Mouse (Mus musculus): ENCODE results near the gene Man2a2. TPM values are rescaled to one million over a fixed set of nuclear protein-coding genes. Genes with fewer than 3 reads are reported as not detected.
A peak's percentile ranks its signal among the peaks of the same experiment; 100 is the strongest.

The Man2a2 gene
- polyA plus RNA-seq (2016; fragmentation: Nextera tagmentation; extraction: Ambion mirVana): 19.7 and 23.1 TPM in 2 replicates

DNA sequence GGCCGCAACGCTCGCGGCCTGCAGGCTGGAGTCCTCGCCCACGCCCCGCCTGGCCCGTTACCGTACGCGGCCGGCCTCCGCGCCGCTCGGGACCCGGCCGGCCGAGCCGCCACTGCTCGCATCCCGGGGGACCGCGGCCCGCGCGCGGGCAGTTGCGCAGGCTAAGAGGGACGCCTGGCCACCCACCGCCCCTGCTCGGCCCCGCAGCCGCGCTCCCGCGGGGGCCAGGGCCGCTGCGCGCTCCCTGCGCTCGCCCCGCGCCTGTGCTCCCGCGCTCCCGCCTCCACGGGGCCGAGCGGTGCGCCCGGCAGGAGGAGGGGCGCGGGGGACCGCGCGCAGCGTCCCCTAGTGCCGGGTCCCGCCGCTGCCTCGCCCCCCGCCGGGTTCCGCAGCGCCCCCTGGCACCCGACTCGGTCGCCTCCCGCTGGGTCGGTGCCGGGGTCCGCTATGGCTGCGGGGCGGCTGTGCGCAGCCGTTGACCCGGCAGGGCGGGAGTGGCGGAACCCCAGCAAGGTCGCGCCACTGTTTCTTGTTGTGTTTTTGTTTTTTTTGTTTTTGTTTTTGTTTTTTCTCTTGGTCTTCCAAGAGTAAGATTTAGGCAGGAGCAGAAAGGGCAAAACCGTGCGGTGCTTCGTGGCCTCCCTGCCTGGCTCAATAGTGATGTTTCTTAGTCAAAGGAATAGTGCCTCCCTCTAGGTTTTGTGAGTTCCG, at the start of gene Man2a2:
Man2a2 (minus strand) TSS at position 335 of the 711 bp plus-strand sequence.
- H3K4me1 ChIP-seq: peaks cover 25% of the 10 kb centered on the region
- peak within 1 kb of the TSS; percentile 74 for H3K4me3 ChIP-seq
- under 1% methylated on average over 86 of the region's 86 CpGs for WGBS
- H3K9me3 ChIP-seq (replicated peaks): no peaks in the 10 kb centered on the region
- no peaks in the 10 kb centered on the region for H3K27me3 ChIP-seq (ENCODE audit: low read depth, poor library complexity, severe bottlenecking)
- peaks cover 26% of the 10 kb centered on the region for H3K36me3 ChIP-seq
- peak; percentile 82 for DNase-seq (ENCODE audit: low spot score)
- peak within 1 kb of the TSS; percentile 92 for H3K27ac ChIP-seq

DNA sequence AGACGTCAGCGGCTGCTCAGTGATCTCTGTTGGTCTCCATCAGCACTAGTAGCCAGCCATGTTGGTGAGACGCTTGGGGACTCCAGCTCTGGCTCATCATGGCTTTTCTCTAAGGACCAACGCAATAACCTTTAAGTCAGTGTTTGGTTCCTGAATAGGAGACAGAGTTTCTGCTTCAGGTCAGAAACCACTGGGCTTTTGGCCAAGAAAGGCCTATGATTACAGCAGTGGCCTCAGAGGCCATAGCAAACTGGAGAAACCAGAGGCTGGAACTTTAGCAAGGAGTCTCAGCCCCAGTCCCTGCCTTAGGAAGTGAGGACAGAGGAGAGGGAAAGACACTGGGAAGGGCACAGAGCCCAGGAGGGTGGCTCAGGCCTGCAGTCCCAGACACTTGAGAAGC, 49.4 kb upstream of the Man2a2 start:
- Histone ChIP-seq H3K27me3 (ENCODE audit: low read depth, poor library complexity, severe bottlenecking) (no peaks in the 10 kb centered on the region), H3K9me3 (replicated peaks) (no peaks in the 10 kb centered on the region), H3K4me1 (peaks cover 7% of the 10 kb centered on the region), H3K36me3 (no peaks in the 10 kb centered on the region), H3K27ac (no peak overlapping the region), H3K4me3 (no peak overlapping the region)
- 93% methylated on average over 4 of the region's 4 CpGs for WGBS
- no peak for DNase-seq (ENCODE audit: low spot score)

DNA sequence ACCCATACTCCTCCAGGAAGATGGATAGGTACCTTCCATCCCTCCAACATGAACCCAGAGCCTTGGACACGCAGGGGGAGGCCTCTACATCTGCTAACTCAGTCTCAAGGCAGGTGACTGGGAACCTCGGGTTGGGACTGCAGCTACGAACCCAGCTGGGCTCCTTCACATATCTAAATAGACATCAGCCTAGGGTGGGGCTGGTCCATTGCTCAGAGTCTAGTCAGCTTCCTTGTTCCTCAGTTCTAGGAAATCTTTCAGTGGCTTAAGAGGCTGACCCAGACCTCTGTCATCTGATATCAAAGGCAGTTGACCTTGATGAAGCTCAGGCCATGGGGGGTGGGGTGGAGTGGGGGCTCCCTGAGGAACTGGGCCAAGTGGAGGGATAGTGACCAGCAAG, 48.1 kb upstream of the Man2a2 start:
- no peak overlapping the region for H3K4me3 ChIP-seq
- DNase-seq (ENCODE audit: low spot score): no peak
- H3K27me3 ChIP-seq (ENCODE audit: low read depth, poor library complexity, severe bottlenecking): no peaks in the 10 kb centered on the region
- H3K27ac ChIP-seq: no peak overlapping the region
- peaks cover 7% of the 10 kb centered on the region for H3K4me1 ChIP-seq
- H3K36me3 ChIP-seq: no peaks in the 10 kb centered on the region
- H3K9me3 ChIP-seq (replicated peaks): no peaks in the 10 kb centered on the region
- WGBS: 70% methylated on average over 3 of the region's 3 CpGs

DNA sequence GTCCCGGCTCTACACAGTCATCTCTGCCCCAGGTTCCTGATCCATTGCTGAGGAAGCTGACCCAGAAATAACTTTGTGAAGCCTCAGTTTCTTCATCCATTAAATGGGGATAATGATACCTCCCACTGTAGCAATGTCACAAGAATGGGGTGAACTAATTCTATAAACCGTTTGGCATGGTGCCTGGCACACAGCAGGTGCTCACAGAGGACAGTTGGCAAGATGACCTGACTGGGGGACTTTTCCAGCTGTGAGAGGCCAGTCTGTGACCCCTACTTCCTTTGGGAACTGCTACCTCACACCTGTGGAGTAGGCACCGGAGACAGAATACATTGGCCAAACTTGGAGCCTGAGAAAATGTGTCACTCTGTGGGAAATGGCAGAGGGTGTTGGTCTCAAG, 46.9 kb upstream of the Man2a2 start:
- no peak for DNase-seq (ENCODE audit: low spot score)
- no peak overlapping the region for H3K4me3 ChIP-seq
- H3K27ac ChIP-seq: no peak overlapping the region
- no peaks in the 10 kb centered on the region for H3K27me3 ChIP-seq (ENCODE audit: low read depth, poor library complexity, severe bottlenecking)
- WGBS: 84% methylated on average over 3 of the region's 3 CpGs
- H3K36me3 ChIP-seq: no peaks in the 10 kb centered on the region
- H3K4me1 ChIP-seq: peaks cover 7% of the 10 kb centered on the region
- H3K9me3 ChIP-seq (replicated peaks): no peaks in the 10 kb centered on the region

DNA sequence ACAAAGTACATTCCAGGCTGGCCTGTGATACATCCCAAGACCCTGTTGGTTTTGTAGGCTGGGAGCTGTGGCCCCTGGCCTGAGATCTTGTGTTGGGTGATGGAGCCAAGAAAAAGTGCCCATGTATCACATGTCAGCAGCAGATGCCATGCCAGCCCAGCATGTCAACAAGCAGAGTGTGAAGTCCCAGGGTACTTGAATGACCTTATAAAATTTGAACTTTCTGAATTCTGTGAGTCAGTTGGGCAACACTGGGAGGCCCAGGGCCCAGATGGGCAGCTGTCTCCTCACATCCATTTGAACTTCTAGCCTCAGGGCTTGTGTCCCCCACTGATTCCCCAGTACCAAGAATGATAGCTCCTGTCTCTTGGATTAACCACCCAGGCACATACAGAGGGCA, 46.4 kb upstream of the Man2a2 start:
- Histone ChIP-seq H3K27me3 (ENCODE audit: low read depth, poor library complexity, severe bottlenecking) (no peaks in the 10 kb centered on the region), H3K36me3 (no peaks in the 10 kb centered on the region), H3K27ac (no peak overlapping the region), H3K9me3 (replicated peaks) (no peaks in the 10 kb centered on the region), H3K4me1 (peaks cover 3% of the 10 kb centered on the region), H3K4me3 (no peak overlapping the region)
- no peak for DNase-seq (ENCODE audit: low spot score)

- no peak overlapping the region for H3K27ac ChIP-seq
- H3K4me1 ChIP-seq: peaks cover 3% of the 10 kb centered on the region
- H3K4me3 ChIP-seq: no peak overlapping the region
- WGBS: 87% methylated on average over 7 of the region's 7 CpGs
- no peaks in the 10 kb centered on the region for H3K36me3 ChIP-seq
- H3K27me3 ChIP-seq (ENCODE audit: low read depth, poor library complexity, severe bottlenecking): no peaks in the 10 kb centered on the region
- DNase-seq (ENCODE audit: low spot score): no peak
- no peaks in the 10 kb centered on the region for H3K9me3 ChIP-seq (replicated peaks)
These were observed 45.8 kb upstream of the Man2a2 start for GRCm38 (mm10) chr7:80416969-80417368.

DNA sequence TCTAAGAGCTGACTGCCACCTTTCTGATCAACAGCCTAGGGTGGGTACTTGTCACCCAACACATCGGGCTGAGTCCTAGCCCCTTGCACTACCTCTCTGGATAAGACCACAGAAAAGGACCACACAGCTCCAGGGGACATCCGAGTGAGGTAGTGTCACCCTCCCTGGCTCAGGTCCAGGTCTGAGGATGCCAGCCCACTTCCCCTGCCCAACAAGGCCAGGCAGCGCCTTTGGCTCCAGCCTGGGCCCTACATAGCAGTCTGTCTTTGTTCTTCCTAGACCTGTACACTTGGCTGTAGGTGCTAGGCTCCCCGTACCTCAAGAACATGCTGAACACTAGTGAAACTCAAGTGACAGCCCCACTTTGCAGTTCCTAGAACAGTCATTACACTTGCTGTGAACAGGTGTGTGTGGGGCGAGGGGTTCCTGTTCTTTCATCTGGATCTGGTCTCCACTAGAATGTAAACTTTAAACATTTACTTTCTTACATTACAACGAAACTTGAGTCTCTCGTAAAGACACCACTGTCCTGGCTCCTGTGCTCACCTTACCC, 43.2 kb upstream of the Man2a2 start:
- Histone ChIP-seq H3K9me3 (replicated peaks) (no peaks in the 10 kb centered on the region), H3K27me3 (ENCODE audit: low read depth, poor library complexity, severe bottlenecking) (no peaks in the 10 kb centered on the region), H3K36me3 (no peaks in the 10 kb centered on the region), H3K4me3 (no peak overlapping the region), H3K4me1 (peaks cover 3% of the 10 kb centered on the region), H3K27ac (no peak overlapping the region)
- no peak for DNase-seq (ENCODE audit: low spot score)
- 89% methylated on average over 7 of the region's 7 CpGs for WGBS

- DNase-seq (ENCODE audit: low spot score): no peak
- Histone ChIP-seq H3K27ac (no peak overlapping the region), H3K27me3 (ENCODE audit: low read depth, poor library complexity, severe bottlenecking) (no peaks in the 10 kb centered on the region), H3K4me1 (peaks cover 3% of the 10 kb centered on the region), H3K36me3 (no peaks in the 10 kb centered on the region), H3K4me3 (no peak overlapping the region), H3K9me3 (replicated peaks) (no peaks in the 10 kb centered on the region)
- 74% methylated on average over 9 of the region's 9 CpGs for WGBS
These were observed 42.5 kb upstream of the Man2a2 start for GRCm38 (mm10) chr7:80413512-80414302.

GRCm38 (mm10) chr7:80412781-80413180, 41.6 kb upstream of the Man2a2 start:
- Histone ChIP-seq H3K4me3 (no peak overlapping the region), H3K27ac (no peak overlapping the region), H3K9me3 (replicated peaks) (no peaks in the 10 kb centered on the region), H3K36me3 (no peaks in the 10 kb centered on the region), H3K4me1 (peaks cover 4% of the 10 kb centered on the region), H3K27me3 (ENCODE audit: low read depth, poor library complexity, severe bottlenecking) (no peaks in the 10 kb centered on the region)
- WGBS: 70% methylated on average over 5 of the region's 5 CpGs
- no peak for DNase-seq (ENCODE audit: low spot score)

GRCm38 (mm10) chr7:80412279-80412678, 41.1 kb upstream of the Man2a2 start:
- Histone ChIP-seq H3K27ac (no peak overlapping the region), H3K36me3 (no peaks in the 10 kb centered on the region), H3K9me3 (replicated peaks) (no peaks in the 10 kb centered on the region), H3K27me3 (ENCODE audit: low read depth, poor library complexity, severe bottlenecking) (no peaks in the 10 kb centered on the region), H3K4me1 (peaks cover 6% of the 10 kb centered on the region), H3K4me3 (no peak overlapping the region)
- WGBS: 79% methylated on average over 10 of the region's 10 CpGs
- no peak for DNase-seq (ENCODE audit: low spot score)

DNA sequence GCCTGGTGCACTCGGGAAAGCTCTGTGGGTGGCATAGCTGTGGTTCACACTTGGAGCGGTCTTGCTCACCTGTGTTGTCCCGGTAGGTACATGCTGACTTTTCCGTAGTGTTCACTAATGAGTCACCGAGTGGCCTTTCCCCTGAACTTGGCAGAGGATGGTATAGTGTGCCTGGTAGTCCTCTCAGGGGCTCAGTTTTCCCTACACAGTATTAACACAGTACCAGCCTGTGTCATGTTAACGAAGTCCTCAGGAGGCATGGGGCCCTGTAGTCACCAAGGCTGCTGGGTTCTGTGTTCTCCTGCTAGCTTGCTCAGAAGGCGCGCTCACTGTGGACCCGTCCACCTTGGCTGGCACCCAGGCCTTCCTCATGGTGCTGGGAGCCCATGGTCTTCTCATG, 39.2 kb upstream of the Man2a2 start:
- peaks cover 8% of the 10 kb centered on the region for H3K4me1 ChIP-seq
- no peaks in the 10 kb centered on the region for H3K36me3 ChIP-seq
- no peak overlapping the region for H3K4me3 ChIP-seq
- H3K27ac ChIP-seq: no peak overlapping the region
- peaks cover 7% of the 10 kb centered on the region for H3K27me3 ChIP-seq (ENCODE audit: low read depth, poor library complexity, severe bottlenecking)
- no peaks in the 10 kb centered on the region for H3K9me3 ChIP-seq (replicated peaks)
- 86% methylated on average over 9 of the region's 9 CpGs for WGBS
- DNase-seq (ENCODE audit: low spot score): no peak

DNA sequence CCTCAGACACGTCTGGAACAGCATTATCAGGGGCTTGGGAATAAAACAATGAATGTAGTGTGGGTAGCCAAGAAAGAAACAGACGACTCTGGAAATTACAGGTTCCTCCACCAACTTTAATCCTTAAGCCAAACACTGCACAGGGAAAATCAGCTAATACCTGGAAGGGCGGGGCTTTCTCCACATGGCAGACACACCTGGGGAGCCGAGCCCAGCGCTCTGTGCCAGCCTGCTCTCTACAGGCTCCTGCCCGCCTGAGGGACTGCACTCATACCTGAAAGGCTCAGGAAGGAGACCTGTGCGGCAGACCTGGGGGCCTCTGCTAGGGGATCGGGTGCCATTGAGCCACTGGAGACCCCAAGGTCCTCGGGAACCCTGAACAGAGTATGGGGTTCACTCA, 36.5 kb upstream of the Man2a2 start:
- H3K4me3 ChIP-seq: no peak overlapping the region
- H3K9me3 ChIP-seq (replicated peaks): no peaks in the 10 kb centered on the region
- 0 out of 2 replicates have a peak, but pooled peaks cover 5% of the 10 kb centered on the region for H3K4me1 ChIP-seq
- no peaks in the 10 kb centered on the region for H3K36me3 ChIP-seq
- H3K27ac ChIP-seq: no peak overlapping the region
- no peak for DNase-seq (ENCODE audit: low spot score)
- WGBS: 79% methylated on average over 9 of the region's 9 CpGs
- H3K27me3 ChIP-seq (ENCODE audit: low read depth, poor library complexity, severe bottlenecking): peaks cover 26% of the 10 kb centered on the region

GRCm38 (mm10) chr7:80406186-80406585, 35.0 kb upstream of the Man2a2 start:
- 87% methylated on average over 3 of the region's 3 CpGs for WGBS
- H3K9me3 ChIP-seq (replicated peaks): no peaks in the 10 kb centered on the region
- peaks cover 26% of the 10 kb centered on the region for H3K27me3 ChIP-seq (ENCODE audit: low read depth, poor library complexity, severe bottlenecking)
- no peaks in the 10 kb centered on the region for H3K36me3 ChIP-seq
- H3K27ac ChIP-seq: no peak overlapping the region
- peaks cover 14% of the 10 kb centered on the region for H3K4me1 ChIP-seq
- DNase-seq (ENCODE audit: low spot score): no peak
- H3K4me3 ChIP-seq: no peak overlapping the region

Data from limb, embryonic 10.5 days (tissue).